Mouse (Mus musculus) neural tube, embryonic 15.5 days (tissue): Measurements from ENCODE around the gene Tmem98. TPM values are rescaled to one million over a fixed set of nuclear protein-coding genes. Genes with fewer than 3 reads are reported as not detected.

Experiments used
- ATAC-seq: fragments of 200-750 bp; cut with Nextera tagmentation; 2 replicates; pipeline ENCODE4 v1.8.0; 2017; ENCODE audit warnings: mild to moderate bottlenecking, moderate TSS enrichment, moderate library complexity; ENCODE audit not compliant: low FRiP score
- H3K27ac ChIP-seq: fragments of 300-500 bp; sonication (generic); replicated peaks from 2 replicates; pipeline ENCODE4 v1.5.1; 2015; ENCODE audit warnings: mild to moderate bottlenecking, inconsistent platforms
- H3K27me3 ChIP-seq: fragments of 300-500 bp; sonication (generic); replicated peaks from 2 replicates; pipeline ENCODE4 v1.6.1; 2015; ENCODE audit warnings: inconsistent platforms
- H3K36me3 ChIP-seq: fragments of 300-500 bp; sonication (generic); 2 replicates; pipeline ENCODE4 v1.6.1; 2015; ENCODE audit warnings: inconsistent platforms
- H3K4me1 ChIP-seq: fragments of 300-500 bp; sonication (generic); 2 replicates; pipeline ENCODE4 v1.6.1; 2015; ENCODE audit warnings: inconsistent platforms
- H3K4me2 ChIP-seq: fragments of 300-500 bp; sonication (generic); 2 replicates; pipeline ENCODE4 v1.6.1; 2015; ENCODE audit warnings: inconsistent platforms, mild to moderate bottlenecking, moderate library complexity
- H3K4me3 ChIP-seq: fragments of 300-500 bp; sonication (generic); replicated peaks from 2 replicates; pipeline ENCODE4 v1.5.1; 2015; ENCODE audit warnings: mild to moderate bottlenecking, inconsistent platforms
- H3K9ac ChIP-seq: fragments of 300-500 bp; sonication (generic); replicated peaks from 2 replicates; pipeline ENCODE4 v1.6.1; 2015; ENCODE audit warnings: mild to moderate bottlenecking, inconsistent platforms
- H3K9me3 ChIP-seq: fragments of 300-500 bp; sonication (generic); replicated peaks from 2 replicates; pipeline ENCODE4 v1.6.1; 2016; ENCODE audit warnings: inconsistent platforms
- WGBS: fragments of 180-500 bp; shearing (Covaris S2); methylation state at CpG from one replicate; pipeline ENCODE4 v1.1.7; 2015; ENCODE audit warnings: mixed read lengths; 5-methylcytosine and 5-hydroxymethylcytosine counted together
- polyA plus RNA-seq: library from polyadenylated mRNA; unstranded; fragments of >200 nt; fragmentation: Nextera tagmentation; extraction: Ambion mirVana; gene quantifications from 2 replicates; pipeline ENCODE4 v1.2.1, GENCODE M21; 2015

Gene Tmem98
- polyA plus RNA-seq, 1 experiment from 2014 or later: 14.4 TPM

DNA sequence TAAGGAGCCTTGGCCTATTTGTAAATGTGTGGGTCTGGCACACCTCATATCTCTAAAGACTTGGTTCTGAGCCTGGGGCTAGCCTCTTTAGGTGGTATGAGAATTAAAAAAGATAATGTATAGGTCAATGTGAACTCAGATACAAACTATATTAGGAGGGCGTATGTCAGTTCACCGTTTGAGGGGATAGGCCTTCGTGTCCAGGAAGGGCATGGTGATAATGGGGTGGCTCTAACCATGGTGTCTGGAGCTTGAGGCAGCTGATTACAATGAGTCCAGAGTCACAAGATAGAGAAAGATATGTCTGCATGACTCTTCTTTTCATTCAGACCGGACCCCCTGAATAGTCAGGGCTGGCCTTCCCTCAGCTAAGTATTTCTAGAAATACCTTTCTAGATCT, 15.7 kb upstream of the Tmem98 start:
- H3K36me3 ChIP-seq: no peaks in the 10 kb centered on the region
- no peak overlapping the region for H3K4me2 ChIP-seq
- ATAC-seq: no peak
- WGBS: 91% methylated on average over 4 of the region's 4 CpGs
- no peak overlapping the region for H3K4me3 ChIP-seq
- no peaks in the 10 kb centered on the region for H3K9me3 ChIP-seq
- no peak overlapping the region for H3K27ac ChIP-seq
- H3K4me1 ChIP-seq: no peaks in the 10 kb centered on the region
- no peaks in the 10 kb centered on the region for H3K27me3 ChIP-seq
- H3K9ac ChIP-seq: no peak overlapping the region

DNA sequence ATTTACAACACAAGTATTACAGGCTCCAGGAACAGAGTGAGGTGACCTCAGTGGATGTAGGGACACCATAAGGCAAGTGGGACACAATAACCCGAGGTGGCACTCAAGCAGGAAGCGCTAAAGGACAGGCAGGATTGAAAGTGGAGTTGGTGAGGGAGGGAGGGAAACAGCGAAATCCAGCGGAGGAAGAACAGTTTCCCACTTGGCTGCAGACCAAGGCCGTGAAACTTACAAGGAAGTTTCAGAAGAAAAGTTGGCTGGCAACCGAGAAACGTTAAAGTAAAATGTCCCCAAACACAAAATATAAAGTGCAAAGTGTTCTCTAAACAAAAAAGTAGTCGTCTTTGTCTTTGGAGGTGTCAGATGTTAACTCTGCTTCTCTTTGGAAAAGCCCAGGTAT, 14.5 kb upstream of the Tmem98 start:
- Histone ChIP-seq H3K27ac (no peak overlapping the region), H3K9me3 (no peaks in the 10 kb centered on the region), H3K9ac (no peak overlapping the region), H3K36me3 (no peaks in the 10 kb centered on the region), H3K4me1 (no peaks in the 10 kb centered on the region), H3K27me3 (no peaks in the 10 kb centered on the region), H3K4me2 (no peak overlapping the region), H3K4me3 (no peak overlapping the region)
- 73% methylated on average over 8 of the region's 8 CpGs for WGBS
- no peak for ATAC-seq

DNA sequence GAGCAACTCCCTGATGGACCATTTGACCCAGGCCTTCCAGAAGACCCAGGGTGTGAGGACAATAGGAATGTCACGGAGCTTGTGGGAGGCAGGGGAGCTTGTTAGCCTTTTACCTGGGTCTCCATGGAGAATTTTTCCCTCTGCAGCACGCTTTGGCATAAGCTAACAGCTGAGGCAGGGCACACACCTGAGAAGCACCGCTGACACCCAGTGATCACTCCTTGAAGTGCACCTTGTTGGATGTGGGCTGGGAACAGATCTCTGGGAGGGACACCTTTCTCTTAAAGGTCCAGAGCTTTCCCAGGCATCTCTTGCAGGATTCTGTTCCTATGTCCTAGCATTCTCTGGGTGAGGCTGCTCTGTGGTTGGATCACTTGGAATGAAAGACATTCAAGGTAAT, 10.0 kb upstream of the Tmem98 start:
- H3K9me3 ChIP-seq: no peaks in the 10 kb centered on the region
- 48% methylated on average over 3 of the region's 3 CpGs for WGBS
- ATAC-seq: no peak
- H3K27ac ChIP-seq: no peak overlapping the region
- no peaks in the 10 kb centered on the region for H3K27me3 ChIP-seq
- H3K4me3 ChIP-seq: no peak overlapping the region
- H3K9ac ChIP-seq: no peak overlapping the region
- H3K36me3 ChIP-seq: no peaks in the 10 kb centered on the region
- H3K4me1 ChIP-seq: no peaks in the 10 kb centered on the region
- H3K4me2 ChIP-seq: no peak overlapping the region

DNA sequence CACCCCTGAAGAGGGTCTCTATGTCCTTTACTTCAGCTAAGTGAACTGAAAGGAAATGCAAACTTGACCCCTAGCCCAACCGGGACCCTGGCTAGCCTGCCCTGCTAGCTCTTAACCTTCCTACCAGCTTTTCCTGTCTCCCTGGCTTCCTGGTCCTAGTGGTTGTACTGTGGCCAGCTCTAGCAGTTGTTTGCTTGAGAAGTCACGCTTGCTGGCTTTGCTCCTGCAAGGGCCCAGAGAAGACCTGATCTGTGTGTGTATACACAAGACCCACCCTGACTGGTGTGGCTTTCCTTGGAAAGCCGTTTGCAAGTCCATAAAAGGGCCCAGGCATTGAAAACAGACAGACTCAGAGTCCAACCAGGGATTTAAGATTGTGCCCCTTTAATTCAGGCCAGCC, 7.3 kb upstream of the Tmem98 start:
- Histone ChIP-seq H3K9ac (no peak overlapping the region), H3K27ac (no peak overlapping the region), H3K9me3 (no peaks in the 10 kb centered on the region), H3K4me1 (no peaks in the 10 kb centered on the region), H3K4me3 (no peak overlapping the region), H3K4me2 (no peak overlapping the region), H3K27me3 (no peaks in the 10 kb centered on the region), H3K36me3 (no peaks in the 10 kb centered on the region)
- ATAC-seq: no peak
- 59% methylated on average over 3 of the region's 3 CpGs for WGBS

DNA sequence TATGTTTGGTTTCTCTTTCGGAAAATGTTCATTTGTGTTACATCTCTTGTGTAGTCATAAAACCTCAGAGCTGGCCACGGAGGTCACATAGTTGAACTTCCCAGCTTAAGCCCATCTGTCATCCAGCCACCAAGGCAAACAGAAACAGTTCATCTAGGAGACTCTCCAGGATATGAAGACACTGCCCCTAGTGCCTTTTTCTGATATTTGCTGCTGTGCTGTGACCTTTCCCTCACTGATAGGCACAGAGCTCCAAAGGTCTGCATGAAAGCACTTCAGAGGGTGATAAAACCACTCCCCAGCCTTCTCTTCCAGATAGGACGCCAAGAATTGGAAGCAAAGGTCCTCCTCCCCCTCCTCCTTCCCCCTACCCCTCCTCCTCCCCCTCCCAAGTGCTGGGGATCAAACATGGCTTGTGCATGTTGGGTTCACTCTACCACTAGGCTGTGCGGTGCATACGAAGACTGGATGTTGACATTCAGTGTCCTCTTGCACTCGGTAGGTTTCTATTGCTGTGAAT, 1.4 kb upstream of the Tmem98 start:
- Histone ChIP-seq H3K9ac (no peak overlapping the region), H3K36me3 (no peaks in the 10 kb centered on the region), H3K4me3 (no peak overlapping the region), H3K4me1 (peaks cover 19% of the 10 kb centered on the region), H3K27ac (no peak overlapping the region), H3K9me3 (no peaks in the 10 kb centered on the region), H3K27me3 (no peaks in the 10 kb centered on the region), H3K4me2 (no peak overlapping the region)
- ATAC-seq: no peak
- WGBS: 67% methylated on average over 6 of the region's 6 CpGs

DNA sequence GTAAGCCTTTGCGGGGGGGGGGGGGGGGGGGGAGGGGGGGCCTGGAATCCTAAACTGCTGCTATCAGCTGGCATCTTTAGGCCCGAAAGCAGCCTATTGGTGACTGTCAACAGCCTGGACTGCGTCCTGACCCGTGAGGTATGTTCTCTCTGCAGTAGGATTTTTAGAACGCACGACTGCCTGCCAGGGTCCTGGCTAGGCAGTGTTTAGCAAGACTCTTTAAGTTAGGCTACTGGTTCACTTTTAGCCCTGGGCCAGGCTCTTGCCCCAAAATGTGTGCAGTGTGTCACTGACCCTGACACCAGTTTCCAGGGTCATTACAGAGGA, 346 bp upstream of the Tmem98 start:
- no peak overlapping the region for H3K27ac ChIP-seq
- peak overlapping the region; percentile 51 for H3K9ac ChIP-seq
- H3K27me3 ChIP-seq: no peaks in the 10 kb centered on the region
- H3K4me2 ChIP-seq: peak overlapping the region; percentile 89
- WGBS: 35% methylated on average over 5 of the region's 6 CpGs
- H3K4me3 ChIP-seq: peak overlapping the region; percentile 46
- H3K36me3 ChIP-seq: no peaks in the 10 kb centered on the region
- H3K4me1 ChIP-seq: peaks cover 19% of the 10 kb centered on the region
- ATAC-seq: no peak
- no peaks in the 10 kb centered on the region for H3K9me3 ChIP-seq

DNA sequence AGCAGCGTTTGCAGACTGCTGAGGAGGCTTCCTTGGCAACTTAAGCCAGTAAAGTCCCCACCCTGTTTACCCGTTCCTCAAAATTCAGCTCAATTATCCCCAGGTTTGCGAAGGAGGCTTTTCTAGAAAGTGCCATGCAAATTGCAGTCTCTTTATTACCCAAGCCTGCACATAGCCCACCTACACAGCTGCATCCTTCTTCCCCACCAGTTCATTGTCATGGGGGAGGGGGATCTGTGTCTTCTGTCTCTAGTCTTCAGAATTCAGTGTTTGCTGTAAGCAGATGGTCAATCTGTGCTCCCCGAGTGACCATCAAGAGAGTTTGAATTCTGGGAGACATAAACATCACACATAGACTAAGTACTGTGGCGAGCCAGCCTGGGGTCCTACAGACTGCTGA, 1.2 kb downstream of the Tmem98 start:
- H3K27me3 ChIP-seq: no peaks in the 10 kb centered on the region
- peak overlapping the region; percentile 89 for H3K4me2 ChIP-seq
- no peaks in the 10 kb centered on the region for H3K9me3 ChIP-seq
- ATAC-seq: no peak
- H3K4me3 ChIP-seq: peak overlapping the region; percentile 46; the same call in 1 of the 2 replicates
- H3K36me3 ChIP-seq: no peaks in the 10 kb centered on the region
- H3K27ac ChIP-seq: no peak overlapping the region
- H3K9ac ChIP-seq: peak overlapping the region; percentile 51; the same call in 1 of the 2 replicates
- H3K4me1 ChIP-seq: peaks cover 19% of the 10 kb centered on the region
- 15% methylated on average over 5 of the region's 5 CpGs for WGBS

DNA sequence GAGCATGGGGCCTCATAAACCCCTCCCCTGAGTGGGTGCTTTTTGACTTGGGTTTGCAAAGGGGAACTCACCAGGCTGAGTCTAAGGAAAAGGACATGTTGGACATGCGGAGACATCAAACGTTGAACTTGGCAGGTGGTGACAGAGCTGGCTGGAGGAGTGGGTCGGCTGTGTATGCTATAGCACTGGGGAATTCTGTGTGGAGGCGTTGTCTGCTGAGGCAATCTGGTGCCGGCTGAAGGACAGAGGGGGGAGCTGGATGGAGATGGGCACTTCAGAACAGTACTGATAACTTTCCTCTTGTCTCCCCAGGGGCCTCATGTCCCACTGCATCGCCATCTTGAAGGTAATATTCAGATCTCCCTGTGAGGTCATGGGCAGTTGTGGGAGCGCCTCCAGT, 5.4 kb downstream of the Tmem98 start:
- Histone ChIP-seq H3K9ac (no peak overlapping the region), H3K4me2 (no peak overlapping the region)
- WGBS: 90% methylated on average over 7 of the region's 7 CpGs

DNA sequence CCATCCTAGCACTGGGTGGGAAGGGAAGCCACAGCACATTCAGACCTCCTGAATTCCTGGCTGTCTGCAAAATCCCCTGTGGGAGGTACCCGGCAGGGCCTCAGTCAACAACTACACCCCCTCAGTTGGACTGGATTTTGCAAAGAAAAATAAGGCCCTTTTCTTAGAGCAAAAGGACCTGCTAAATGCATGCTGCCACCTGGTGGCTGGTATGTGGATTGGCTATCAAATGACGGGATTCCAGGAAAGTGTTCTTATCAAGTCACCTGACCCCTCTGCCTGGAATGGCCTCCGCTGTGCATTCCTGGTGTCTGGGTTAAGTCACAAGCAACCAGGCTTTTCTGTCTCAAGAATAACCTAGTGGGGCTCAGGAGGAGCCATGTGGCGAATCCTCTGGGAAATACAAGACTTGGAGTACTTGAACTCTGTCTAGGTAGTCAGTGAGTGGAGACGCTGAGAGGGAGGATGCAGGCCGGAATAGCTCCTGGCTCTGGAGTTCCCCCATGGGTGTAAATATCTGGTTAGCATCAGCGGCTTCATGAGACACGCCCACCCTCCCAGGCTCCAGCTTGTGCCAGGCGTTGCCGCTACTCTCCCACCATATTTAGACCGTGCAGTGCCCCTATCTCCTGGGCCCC, 8.2 kb downstream of the Tmem98 start:
- no peak overlapping the region for H3K9ac ChIP-seq
- H3K4me2 ChIP-seq: no peak overlapping the region
- WGBS: 49% methylated on average over 11 of the region's 11 CpGs
- H3K4me3 ChIP-seq: no peak overlapping the region
- ATAC-seq: no peak; the same call in 1 of the 2 replicates
- H3K27me3 ChIP-seq: no peaks in the 10 kb centered on the region
- H3K27ac ChIP-seq: no peak overlapping the region
- H3K4me1 ChIP-seq: 0 out of 2 replicates have a peak, but pooled peaks cover 4% of the 10 kb centered on the region
- no peaks in the 10 kb centered on the region for H3K9me3 ChIP-seq
- no peaks in the 10 kb centered on the region for H3K36me3 ChIP-seq

More for the DNA sequence above, 5.4 kb downstream of the Tmem98 start:
- Histone ChIP-seq H3K4me3 (no peak overlapping the region), H3K27me3 (no peaks in the 10 kb centered on the region), H3K27ac (no peak overlapping the region), H3K4me1 (peaks cover 15% of the 10 kb centered on the region), H3K9me3 (no peaks in the 10 kb centered on the region), H3K36me3 (no peaks in the 10 kb centered on the region)
- no peak for ATAC-seq

DNA sequence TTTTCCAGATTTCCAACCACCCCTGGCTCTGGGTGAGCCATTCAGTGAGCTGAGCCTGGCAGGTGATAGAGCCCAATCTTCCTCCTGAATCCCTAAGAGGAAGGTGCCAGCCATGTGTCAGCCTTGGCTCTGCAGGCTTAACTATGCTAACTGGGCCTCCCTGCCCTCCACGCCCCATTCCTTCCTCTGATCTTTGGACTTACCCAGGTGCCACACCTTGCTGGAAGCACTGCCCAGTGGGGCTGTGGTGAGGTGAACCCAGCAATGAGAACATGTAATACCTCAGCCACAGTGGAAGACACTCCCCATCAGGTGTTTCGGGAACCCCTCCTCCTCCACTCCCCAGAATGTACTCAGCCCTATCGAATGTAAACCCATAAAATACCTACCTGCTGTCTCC, 10.1 kb downstream of the Tmem98 start:
- H3K4me3 ChIP-seq: no peak overlapping the region
- no peaks in the 10 kb centered on the region for H3K36me3 ChIP-seq
- no peak overlapping the region for H3K4me2 ChIP-seq
- no peak overlapping the region for H3K27ac ChIP-seq
- no peak overlapping the region for H3K9ac ChIP-seq
- H3K9me3 ChIP-seq: no peaks in the 10 kb centered on the region
- 0 out of 2 replicates have a peak, but pooled peaks cover 4% of the 10 kb centered on the region for H3K4me1 ChIP-seq
- no peak for ATAC-seq
- H3K27me3 ChIP-seq: no peaks in the 10 kb centered on the region
- WGBS: 88% methylated on average over 3 of the region's 3 CpGs

DNA sequence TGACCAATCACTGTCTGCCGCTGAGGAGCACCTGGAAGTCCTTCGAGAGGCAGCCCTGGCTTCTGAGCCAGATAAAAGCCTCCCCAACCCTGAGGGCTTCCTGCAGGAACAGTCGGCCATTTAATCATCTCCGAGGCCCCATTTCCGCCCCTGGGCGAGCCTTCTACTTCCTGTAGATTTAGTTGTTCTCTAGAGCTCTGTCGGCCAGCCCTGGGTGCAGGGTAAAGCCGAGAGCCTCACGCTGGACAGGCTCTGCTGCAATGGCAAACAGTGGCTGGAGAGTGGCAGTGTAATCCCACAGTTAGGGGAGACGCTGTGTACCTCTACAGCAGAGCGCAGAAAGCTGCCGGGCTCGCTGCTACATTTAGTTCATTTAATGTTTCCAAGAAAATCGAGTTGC, 11.3 kb downstream of the Tmem98 start:
- H3K9me3 ChIP-seq: no peaks in the 10 kb centered on the region
- no peak overlapping the region for H3K27ac ChIP-seq
- peak; percentile 68 for ATAC-seq
- no peaks in the 10 kb centered on the region for H3K36me3 ChIP-seq
- H3K4me1 ChIP-seq: 0 out of 2 replicates have a peak, but pooled peaks cover 4% of the 10 kb centered on the region
- H3K4me3 ChIP-seq: no peak overlapping the region
- 52% methylated on average over 14 of the region's 14 CpGs for WGBS
- H3K27me3 ChIP-seq: no peaks in the 10 kb centered on the region
- H3K9ac ChIP-seq: no peak overlapping the region
- no peak overlapping the region for H3K4me2 ChIP-seq

DNA sequence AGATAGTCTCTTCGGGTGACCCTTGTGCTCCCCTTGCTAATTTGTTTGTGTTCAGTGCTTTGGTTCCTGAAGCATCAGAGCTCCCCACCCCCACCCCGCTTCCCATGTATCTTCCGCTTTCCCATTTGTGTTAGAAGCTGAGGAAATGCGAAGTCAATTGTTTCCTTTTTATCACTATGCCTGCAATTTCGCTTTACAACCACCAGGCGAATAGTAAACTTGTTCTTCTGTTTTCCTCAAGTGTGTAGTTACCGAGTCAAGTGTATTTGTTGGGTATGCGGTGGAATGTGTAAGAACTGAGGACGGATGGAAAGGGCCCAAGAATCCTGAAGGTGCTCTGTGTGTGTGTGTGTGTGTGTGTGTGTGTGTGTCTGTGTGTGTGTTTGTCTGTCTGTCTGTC, 11.8 kb downstream of the Tmem98 start:
- Histone ChIP-seq H3K27ac (no peak overlapping the region), H3K9ac (no peak overlapping the region), H3K36me3 (no peaks in the 10 kb centered on the region), H3K4me1 (0 out of 2 replicates have a peak, but pooled peaks cover 4% of the 10 kb centered on the region), H3K4me3 (no peak overlapping the region), H3K27me3 (no peaks in the 10 kb centered on the region), H3K9me3 (no peaks in the 10 kb centered on the region), H3K4me2 (no peak overlapping the region)
- 57% methylated on average over 9 of the region's 9 CpGs for WGBS
- ATAC-seq: no peak
